Mouse (Mus musculus): ENCODE data around the gene Rbl1. TPM values are rescaled to one million over a fixed set of nuclear protein-coding genes. Genes with fewer than 3 reads are reported as not detected.

The Rbl1 gene
- total and polyA plus RNA-seq, 3 experiments = 10.9 to 97.4 (median 88.2) TPM

GRCm38 (mm10) chr2:157100319-157100605 is 104.1 kb downstream of the Rbl1 start:
- peaks cover 2% of the 10 kb centered on the region; the same call in 1 of the 2 replicates for H3K4me1 ChIP-seq (ENCODE audit: insufficient read depth, low read depth, low read length)
- no peak overlapping the region for H3K4me3 ChIP-seq (ENCODE audit: low read depth, low read length)
- H3K9me3 ChIP-seq (replicated peaks) = no peaks in the 10 kb centered on the region
- TF ChIP-seq TAL1 (conservative IDR thresholded peaks at IDR 0.05; ENCODE audit: low read depth, low read length) = no peak
- no peak for TF ChIP-seq GATA1 (IDR thresholded peaks at IDR 0.05; ENCODE audit: borderline replicate concordance, low read length)
- no peak for TF ChIP-seq GATA2 (IDR thresholded peaks at IDR 0.05; ENCODE audit: borderline replicate concordance, low read depth, low read length)
- TF ChIP-seq CTCF (IDR thresholded peaks at IDR 0.05; ENCODE audit: low read depth, low read length) = no peak
- no peak for TF ChIP-seq POLR2AphosphoS5 (IDR thresholded peaks at IDR 0.05; ENCODE audit: insufficient replicate concordance, low read depth, low read length)
- H3K27me3 ChIP-seq (ENCODE audit: insufficient read depth, low read length) = no peaks in the 10 kb centered on the region
- H3K36me3 ChIP-seq (replicated peaks) = peaks cover 91% of the 10 kb centered on the region
- ATAC-seq (ENCODE audit: extremely low read depth, insufficient number of reproducible peaks, low FRiP score, poor library complexity, severe bottlenecking) (no peak), DNase-seq (ENCODE audit: low spot score) (no peak)

- DNase-seq (ENCODE audit: low spot score) (no peak), ATAC-seq (ENCODE audit: extremely low read depth, insufficient number of reproducible peaks, low FRiP score, poor library complexity, severe bottlenecking) (no peak)
- Histone ChIP-seq H3K9me3 (replicated peaks) (no peaks in the 10 kb centered on the region), H3K27me3 (ENCODE audit: insufficient read depth, low read length) (no peaks in the 10 kb centered on the region), H3K4me1 (ENCODE audit: insufficient read depth, low read depth, low read length) (peaks cover 3% of the 10 kb centered on the region; the same call in 1 of the 2 replicates), H3K36me3 (replicated peaks) (peaks cover 91% of the 10 kb centered on the region), H3K4me3 (ENCODE audit: low read depth, low read length) (no peak overlapping the region)
- TF ChIP-seq GATA1 (IDR thresholded peaks at IDR 0.05; ENCODE audit: borderline replicate concordance, low read length) (no peak), POLR2AphosphoS5 (IDR thresholded peaks at IDR 0.05; ENCODE audit: insufficient replicate concordance, low read depth, low read length) (no peak), TAL1 (conservative IDR thresholded peaks at IDR 0.05; ENCODE audit: low read depth, low read length) (no peak), CTCF (IDR thresholded peaks at IDR 0.05; ENCODE audit: low read depth, low read length) (no peak), GATA2 (IDR thresholded peaks at IDR 0.05; ENCODE audit: borderline replicate concordance, low read depth, low read length) (no peak)
Measured at GRCm38 (mm10) chr2:157099532-157100318, 104.6 kb downstream of the Rbl1 start.

Other genes starting within 250 kb of the Rbl1 start
- gene Ndrg3, start 212.5 kb downstream of the Rbl1 start, total RNA-seq (2014; fragmentation: Nextera tagmentation) = 139 and 157 TPM in 2 replicates
- 113 and 121 TPM in 2 replicates for gene Ndrg3, start 212.5 kb downstream of the Rbl1 start, total RNA-seq (2017)
- 13.5 and 14.3 TPM in 2 replicates for gene Ndrg3, start 212.5 kb downstream of the Rbl1 start, polyA plus RNA-seq (2012)
- 39.7 and 48.3 TPM in 2 replicates for gene Dsn1, start 197.4 kb downstream of the Rbl1 start, total RNA-seq (2014; fragmentation: Nextera tagmentation)
- gene Dsn1, start 197.4 kb downstream of the Rbl1 start, total RNA-seq (2017) = 106 and 123 TPM in 2 replicates
- gene Dsn1, start 197.4 kb downstream of the Rbl1 start, polyA plus RNA-seq (2012) = 4.7 and 5.3 TPM in 2 replicates
- 2.1 and 2.6 TPM in 2 replicates for gene Soga1, start 125.3 kb downstream of the Rbl1 start, total RNA-seq (2014; fragmentation: Nextera tagmentation)
- 6.0 TPM in 2 replicates for gene Soga1, start 125.3 kb downstream of the Rbl1 start, total RNA-seq (2017)
- 15.9 and 16.4 TPM in 2 replicates for gene Soga1, start 125.3 kb downstream of the Rbl1 start, polyA plus RNA-seq (2012)
- not detected in 2 replicates for gene Tldc2, start 117.5 kb downstream of the Rbl1 start, total RNA-seq (2014; fragmentation: Nextera tagmentation)
- not detected in 2 replicates for gene Tldc2, start 117.5 kb downstream of the Rbl1 start, total RNA-seq (2017)
- gene Tldc2, start 117.5 kb downstream of the Rbl1 start, polyA plus RNA-seq (2012) = not detected in 2 replicates
- 153 and 177 TPM in 2 replicates for gene Samhd1, start 69.3 kb downstream of the Rbl1 start, total RNA-seq (2014; fragmentation: Nextera tagmentation)
- 99.6 and 109 TPM in 2 replicates for gene Samhd1, start 69.3 kb downstream of the Rbl1 start, total RNA-seq (2017)
- 19.9 and 23.6 TPM in 2 replicates for gene Samhd1, start 69.3 kb downstream of the Rbl1 start, polyA plus RNA-seq (2012)
- 197 and 213 TPM in 2 replicates for gene Rpn2, start 74.5 kb upstream of the Rbl1 start, total RNA-seq (2014; fragmentation: Nextera tagmentation)
- gene Rpn2, start 74.5 kb upstream of the Rbl1 start, total RNA-seq (2017) = 156 and 189 TPM in 2 replicates
- gene Rpn2, start 74.5 kb upstream of the Rbl1 start, polyA plus RNA-seq (2012) = 99.6 and 110 TPM in 2 replicates
- 1.4 and 2.0 TPM in 2 replicates for gene Mroh8, start 75.0 kb upstream of the Rbl1 start, total RNA-seq (2014; fragmentation: Nextera tagmentation)
- gene Mroh8, start 75.0 kb upstream of the Rbl1 start, total RNA-seq (2017) = 0.66 and 1.2 TPM in 2 replicates
- gene Mroh8, start 75.0 kb upstream of the Rbl1 start, polyA plus RNA-seq (2012) = 0.37 and 0.51 TPM in 2 replicates
- gene Ghrh, start 143.0 kb upstream of the Rbl1 start, total RNA-seq (2014; fragmentation: Nextera tagmentation) = not detected in 2 replicates
- gene Ghrh, start 143.0 kb upstream of the Rbl1 start, total RNA-seq (2017) = 0.76 TPM in 1 of 2 replicates, not detected in the other
- gene Ghrh, start 143.0 kb upstream of the Rbl1 start, polyA plus RNA-seq (2012) = not detected in 2 replicates
- gene Manbal, start 163.1 kb upstream of the Rbl1 start, total RNA-seq (2014; fragmentation: Nextera tagmentation) = 20.6 and 21.6 TPM in 2 replicates
- 19.2 and 19.6 TPM in 2 replicates for gene Manbal, start 163.1 kb upstream of the Rbl1 start, total RNA-seq (2017)
- gene Manbal, start 163.1 kb upstream of the Rbl1 start, polyA plus RNA-seq (2012) = 55.2 and 56.3 TPM in 2 replicates
- gene Src, start 213.9 kb upstream of the Rbl1 start, total RNA-seq (2014; fragmentation: Nextera tagmentation) = not detected in 2 replicates
- 0.49 and 0.58 TPM in 2 replicates for gene Src, start 213.9 kb upstream of the Rbl1 start, total RNA-seq (2017)
- gene Src, start 213.9 kb upstream of the Rbl1 start, polyA plus RNA-seq (2012) = 0.22 and 0.28 TPM in 2 replicates